Comparison of ENCODE assay signal across 13 mouse cellular contexts in the genomic region with DNA sequence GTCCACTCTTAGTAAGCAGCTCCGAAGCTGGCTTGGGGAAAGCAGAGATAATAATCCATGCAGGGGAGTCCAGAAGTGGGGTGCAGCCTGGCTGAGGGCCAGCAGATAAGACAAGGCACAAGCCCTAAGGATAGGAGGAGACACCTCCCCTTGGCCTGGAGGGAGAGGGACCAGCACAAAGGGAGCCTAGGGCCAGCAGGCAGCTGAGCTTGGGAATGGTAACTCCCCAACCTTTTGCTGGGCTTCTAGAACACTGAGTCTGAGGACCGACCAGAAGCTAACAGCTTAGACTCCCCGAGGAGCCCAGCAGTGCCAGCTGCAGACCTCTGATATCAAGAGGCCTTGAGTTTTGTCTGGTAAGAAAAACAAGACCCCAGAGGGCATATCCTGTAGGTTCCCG.
DNase-seq lines count a peak whose midpoint lies in the region; ATAC-seq lines count a peak whose summit lies in the region.
"Had no signal": no experiment of that assay in that cellular context is flagged by ENCODE, and none has a peak within 500 bp of the region (broad histone marks: within the 10 kb centered on the region; RNA-seq: fewer than 3 reads in every experiment).

No protein-coding gene starts in this region.

- H3K9ac ChIP-seq in heart, embryonic 11.5 days (ENCODE audit: low read depth, low read length), result 0 out of 2 replicates have a peak overlapping the region, but pooled peaks have one; percentile 46
- H3K9ac ChIP-seq in embryonic facial prominence, embryonic 12.5 days, result no peak overlapping the region
- no peak overlapping the region; the same call in 1 of the 2 replicates for H3K9ac ChIP-seq in limb, embryonic 12.5 days (replicated peaks)
- 0 out of 2 replicates have a peak overlapping the region, but pooled peaks have one; percentile 33 for H3K9ac ChIP-seq in midbrain, embryonic 13.5 days (replicated peaks)

- no peak for DNase-seq in heart, adult 9 months (ENCODE audit: low spot score in 2 of 2)
- DNase-seq in layer of hippocampus, postnatal 25 days (ENCODE audit: extremely low spot score in 1 of 2, low spot score in 1 of 2), result no peak
- DNase-seq in frontal cortex, adult 2 months (ENCODE audit: extremely low spot score in 1 of 2, low spot score in 1 of 2), result no peak
- no peak for DNase-seq in spleen, postnatal 10 days (ENCODE audit: low spot score in 2 of 2)
- DNase-seq: adrenal gland, postnatal 25 days; cerebellum, postnatal 10 days; heart, postnatal 10 days; kidney, postnatal 25 days had no signal

- no peaks in the 10 kb centered on the region for H3K36me3 ChIP-seq in heart, embryonic 11.5 days (ENCODE audit: control insufficient read depth, insufficient read depth, low read length)
- no peaks in the 10 kb centered on the region for H3K36me3 ChIP-seq in embryonic facial prominence, embryonic 12.5 days
- no peaks in the 10 kb centered on the region for H3K36me3 ChIP-seq in limb, embryonic 12.5 days
- H3K36me3 ChIP-seq in midbrain, embryonic 13.5 days, result no peaks in the 10 kb centered on the region

- no peak overlapping the region for H3K4me3 ChIP-seq in heart, embryonic 11.5 days (ENCODE audit: low read depth, low read length)
- no peak overlapping the region for H3K4me3 ChIP-seq in embryonic facial prominence, embryonic 12.5 days
- no peak overlapping the region for H3K4me3 ChIP-seq in limb, embryonic 12.5 days (replicated peaks)
- no peak overlapping the region for H3K4me3 ChIP-seq in midbrain, embryonic 13.5 days (replicated peaks)

- H3K27me3 ChIP-seq in heart, embryonic 11.5 days (ENCODE audit: control insufficient read depth, insufficient read depth, low read length), result no peaks in the 10 kb centered on the region
- 0 out of 2 replicates have a peak, but pooled peaks cover 7% of the 10 kb centered on the region for H3K27me3 ChIP-seq in embryonic facial prominence, embryonic 12.5 days
- H3K27me3 ChIP-seq in limb, embryonic 12.5 days, result 0 out of 2 replicates have a peak, but pooled peaks cover 3% of the 10 kb centered on the region
- H3K27me3 ChIP-seq in midbrain, embryonic 13.5 days, result no peaks in the 10 kb centered on the region
- H3K27me3 ChIP-seq: Patski had no signal

- peaks cover 41% of the 10 kb centered on the region for H3K4me1 ChIP-seq in heart, embryonic 11.5 days (ENCODE audit: control insufficient read depth, insufficient read depth, low read length)
- H3K4me1 ChIP-seq in embryonic facial prominence, embryonic 12.5 days, result peaks cover 75% of the 10 kb centered on the region
- peaks cover 76% of the 10 kb centered on the region for H3K4me1 ChIP-seq in limb, embryonic 12.5 days (replicated peaks)
- peaks cover 95% of the 10 kb centered on the region for H3K4me1 ChIP-seq in midbrain, embryonic 13.5 days (replicated peaks)

- H3K4me2 ChIP-seq in heart, embryonic 11.5 days, result no peak overlapping the region
- H3K4me2 ChIP-seq in embryonic facial prominence, embryonic 12.5 days (replicated peaks), result no peak overlapping the region
- H3K4me2 ChIP-seq in limb, embryonic 12.5 days, result no peak overlapping the region
- H3K4me2 ChIP-seq in midbrain, embryonic 13.5 days (replicated peaks), result no peak overlapping the region

- no peaks in the 10 kb centered on the region for H3K9me3 ChIP-seq in heart, embryonic 11.5 days (replicated peaks; ENCODE audit: control insufficient read depth, low read length)
- H3K9me3 ChIP-seq in embryonic facial prominence, embryonic 12.5 days, result no peaks in the 10 kb centered on the region
- H3K9me3 ChIP-seq in limb, embryonic 12.5 days, result no peaks in the 10 kb centered on the region
- H3K9me3 ChIP-seq in midbrain, embryonic 13.5 days, result no peaks in the 10 kb centered on the region

- WGBS in heart, embryonic 11.5 days (ENCODE audit: insufficient replicate concordance), result 18% methylated on average over 4 of the region's 4 CpGs
- 23% methylated on average over 4 of the region's 4 CpGs for WGBS in embryonic facial prominence, embryonic 12.5 days
- 43% methylated on average over 4 of the region's 4 CpGs for WGBS in limb, embryonic 12.5 days
- WGBS in midbrain, embryonic 13.5 days, result 26% methylated on average over 4 of the region's 4 CpGs

- no peak for ATAC-seq in heart, embryonic 11.5 days (replicated peaks; ENCODE audit: insufficient number of reproducible peaks, low FRiP score, low TSS enrichment)
- ATAC-seq in embryonic facial prominence, embryonic 12.5 days (ENCODE audit: insufficient number of reproducible peaks, insufficient read depth, low FRiP score, low TSS enrichment), result no peak
- no peak for ATAC-seq in limb, embryonic 12.5 days (ENCODE audit: insufficient number of reproducible peaks, insufficient read depth, low FRiP score, low TSS enrichment, low read depth)
- ATAC-seq in midbrain, embryonic 13.5 days, result no peak
- ATAC-seq: Patski had no signal

- H3K27ac ChIP-seq in heart, embryonic 11.5 days (ENCODE audit: low read depth, low read length), result peak overlapping the region; percentile 29; the same call in 1 of the 2 replicates
- peak overlapping the region; percentile 19 for H3K27ac ChIP-seq in embryonic facial prominence, embryonic 12.5 days
- peak overlapping the region; percentile 20; the same call in 1 of the 2 replicates for H3K27ac ChIP-seq in limb, embryonic 12.5 days
- H3K27ac ChIP-seq in midbrain, embryonic 13.5 days, result peak overlapping the region; percentile 84

Comparison
In these comparisons a context has a peak if more than half of its experiments do, and no peak if none do; other contexts are left out.
1. H3K27ac ChIP-seq: peak in every context shown above with its lines; median percentile 84 in midbrain, embryonic 13.5 days; 29 in heart, embryonic 11.5 days; 20 in limb, embryonic 12.5 days; 19 in embryonic facial prominence, embryonic 12.5 days.
2. H3K9ac ChIP-seq: peak in heart, embryonic 11.5 days (single experiment) and midbrain, embryonic 13.5 days (single experiment); none in embryonic facial prominence, embryonic 12.5 days (single experiment) and limb, embryonic 12.5 days (single experiment).